Mouse (Mus musculus): ENCODE measurements around the gene Riox2. TPM values are rescaled to one million over a fixed set of nuclear protein-coding genes. Genes with fewer than 3 reads are reported as not detected.

Gene Riox2
- polyA plus RNA-seq, 1 experiment from 2014 or later = 27.5 TPM

GRCm38 (mm10) chr16:59532561-59532960, 61.0 kb downstream of the Riox2 start:
- Histone ChIP-seq H3K27ac (ENCODE audit: low read length) (no peak overlapping the region), H3K4me3 (ENCODE audit: low read length) (no peak overlapping the region), H3K4me1 (ENCODE audit: control insufficient read depth, insufficient read depth, low read length) (no peaks in the 10 kb centered on the region), H3K9ac (ENCODE audit: low read length) (no peak overlapping the region), H3K36me3 (ENCODE audit: control insufficient read depth, insufficient read depth) (peaks cover 46% of the 10 kb centered on the region), H3K4me2 (ENCODE audit: low read depth, low read length) (no peak overlapping the region), H3K9me3 (replicated peaks; ENCODE audit: control insufficient read depth, low read length) (no peaks in the 10 kb centered on the region), H3K27me3 (ENCODE audit: control insufficient read depth, insufficient read depth, low read length) (no peaks in the 10 kb centered on the region)
- ATAC-seq (replicated peaks; ENCODE audit: extremely low read depth, insufficient read depth, low FRiP score) = no peak
- WGBS = 41% methylated on average over 3 of the region's 3 CpGs

GRCm38 (mm10) chr16:59534349-59534748, 62.8 kb downstream of the Riox2 start:
- Histone ChIP-seq H3K27ac (ENCODE audit: low read length) (no peak overlapping the region), H3K4me1 (ENCODE audit: control insufficient read depth, insufficient read depth, low read length) (no peaks in the 10 kb centered on the region), H3K9ac (ENCODE audit: low read length) (no peak overlapping the region), H3K27me3 (ENCODE audit: control insufficient read depth, insufficient read depth, low read length) (no peaks in the 10 kb centered on the region), H3K36me3 (ENCODE audit: control insufficient read depth, insufficient read depth) (peaks cover 45% of the 10 kb centered on the region), H3K9me3 (replicated peaks; ENCODE audit: control insufficient read depth, low read length) (no peaks in the 10 kb centered on the region), H3K4me2 (ENCODE audit: low read depth, low read length) (no peak overlapping the region), H3K4me3 (ENCODE audit: low read length) (no peak overlapping the region)
- WGBS = 82% methylated on average over 11 of the region's 11 CpGs
- ATAC-seq (replicated peaks; ENCODE audit: extremely low read depth, insufficient read depth, low FRiP score) = 0 out of 2 replicates have a peak, but pooled peaks have one; percentile 28

- H3K27me3 ChIP-seq (ENCODE audit: control insufficient read depth, insufficient read depth, low read length) = no peaks in the 10 kb centered on the region
- WGBS = 62% methylated on average over 5 of the region's 5 CpGs
- no peak overlapping the region for H3K27ac ChIP-seq (ENCODE audit: low read length)
- 0 out of 2 replicates have a peak, but pooled peaks cover 2% of the 10 kb centered on the region for H3K4me1 ChIP-seq (ENCODE audit: control insufficient read depth, insufficient read depth, low read length)
- H3K36me3 ChIP-seq (ENCODE audit: control insufficient read depth, insufficient read depth) = peaks cover 38% of the 10 kb centered on the region
- H3K9me3 ChIP-seq (replicated peaks; ENCODE audit: control insufficient read depth, low read length) = no peaks in the 10 kb centered on the region
- ATAC-seq (replicated peaks; ENCODE audit: extremely low read depth, insufficient read depth, low FRiP score) = no peak
- no peak overlapping the region for H3K9ac ChIP-seq (ENCODE audit: low read length)
- no peak overlapping the region for H3K4me3 ChIP-seq (ENCODE audit: low read length)
- no peak overlapping the region for H3K4me2 ChIP-seq (ENCODE audit: low read depth, low read length)
These were observed 64.1 kb downstream of the Riox2 start for GRCm38 (mm10) chr16:59535673-59536072.

GRCm38 (mm10) chr16:59540944-59541343, 69.4 kb downstream of the Riox2 start:
- Histone ChIP-seq H3K4me1 (ENCODE audit: control insufficient read depth, insufficient read depth, low read length) (0 out of 2 replicates have a peak, but pooled peaks cover 2% of the 10 kb centered on the region), H3K27me3 (ENCODE audit: control insufficient read depth, insufficient read depth, low read length) (no peaks in the 10 kb centered on the region), H3K27ac (ENCODE audit: low read length) (no peak overlapping the region), H3K9ac (ENCODE audit: low read length) (no peak overlapping the region), H3K4me3 (ENCODE audit: low read length) (no peak overlapping the region), H3K9me3 (replicated peaks; ENCODE audit: control insufficient read depth, low read length) (no peaks in the 10 kb centered on the region), H3K4me2 (ENCODE audit: low read depth, low read length) (no peak overlapping the region), H3K36me3 (ENCODE audit: control insufficient read depth, insufficient read depth) (peaks cover 32% of the 10 kb centered on the region)
- no peak for ATAC-seq (replicated peaks; ENCODE audit: extremely low read depth, insufficient read depth, low FRiP score)
- WGBS = 85% methylated on average over 3 of the region's 3 CpGs

- Histone ChIP-seq H3K36me3 (ENCODE audit: control insufficient read depth, insufficient read depth) (peaks cover 28% of the 10 kb centered on the region), H3K27ac (ENCODE audit: low read length) (no peak overlapping the region), H3K4me3 (ENCODE audit: low read length) (no peak overlapping the region), H3K9me3 (replicated peaks; ENCODE audit: control insufficient read depth, low read length) (no peaks in the 10 kb centered on the region), H3K4me2 (ENCODE audit: low read depth, low read length) (no peak overlapping the region), H3K27me3 (ENCODE audit: control insufficient read depth, insufficient read depth, low read length) (no peaks in the 10 kb centered on the region), H3K9ac (ENCODE audit: low read length) (no peak overlapping the region), H3K4me1 (ENCODE audit: control insufficient read depth, insufficient read depth, low read length) (0 out of 2 replicates have a peak, but pooled peaks cover 2% of the 10 kb centered on the region)
- no peak for ATAC-seq (replicated peaks; ENCODE audit: extremely low read depth, insufficient read depth, low FRiP score)
- 88% methylated on average over 4 of the region's 4 CpGs for WGBS
These were observed 69.8 kb downstream of the Riox2 start for GRCm38 (mm10) chr16:59541382-59541781.

Other genes with a start within 250 kb of the Riox2 start
- not detected in 2 replicates for gene Olfr201, start 199.1 kb upstream of the Riox2 start, polyA plus RNA-seq (2015; fragmentation: Nextera tagmentation; extraction: Ambion mirVana)
- gene Olfr202, start 185.0 kb upstream of the Riox2 start, polyA plus RNA-seq (2015; fragmentation: Nextera tagmentation; extraction: Ambion mirVana) = not detected in 2 replicates
- not detected in 2 replicates for gene Olfr203, start 172.9 kb upstream of the Riox2 start, polyA plus RNA-seq (2015; fragmentation: Nextera tagmentation; extraction: Ambion mirVana)
- gene Olfr204, start 153.5 kb upstream of the Riox2 start, polyA plus RNA-seq (2015; fragmentation: Nextera tagmentation; extraction: Ambion mirVana) = not detected in 2 replicates
- not detected in 2 replicates for gene Olfr205, start 140.6 kb upstream of the Riox2 start, polyA plus RNA-seq (2015; fragmentation: Nextera tagmentation; extraction: Ambion mirVana)
- not detected in 2 replicates for gene Olfr206, start 122.5 kb upstream of the Riox2 start, polyA plus RNA-seq (2015; fragmentation: Nextera tagmentation; extraction: Ambion mirVana)
- not detected in 2 replicates for gene Olfr209, start 107.8 kb upstream of the Riox2 start, polyA plus RNA-seq (2015; fragmentation: Nextera tagmentation; extraction: Ambion mirVana)
- gene Gabrr3, start 64.4 kb upstream of the Riox2 start, polyA plus RNA-seq (2015; fragmentation: Nextera tagmentation; extraction: Ambion mirVana) = not detected in 2 replicates
- gene Crybg3, start 129.2 kb downstream of the Riox2 start, polyA plus RNA-seq (2015; fragmentation: Nextera tagmentation; extraction: Ambion mirVana) = 11.2 and 12.6 TPM in 2 replicates
- 22.9 and 24.8 TPM in 2 replicates for gene Arl6, start 167.6 kb downstream of the Riox2 start, polyA plus RNA-seq (2015; fragmentation: Nextera tagmentation; extraction: Ambion mirVana)